Mouse (Mus musculus): ENCODE measurements at regions not wholly inside any gene's neighbourhood (a gene's known extent, or its start where the extent isn't known, plus 50 kb on each side); places are given as distances from the start of the nearest gene placed in this dataset.

DNA sequence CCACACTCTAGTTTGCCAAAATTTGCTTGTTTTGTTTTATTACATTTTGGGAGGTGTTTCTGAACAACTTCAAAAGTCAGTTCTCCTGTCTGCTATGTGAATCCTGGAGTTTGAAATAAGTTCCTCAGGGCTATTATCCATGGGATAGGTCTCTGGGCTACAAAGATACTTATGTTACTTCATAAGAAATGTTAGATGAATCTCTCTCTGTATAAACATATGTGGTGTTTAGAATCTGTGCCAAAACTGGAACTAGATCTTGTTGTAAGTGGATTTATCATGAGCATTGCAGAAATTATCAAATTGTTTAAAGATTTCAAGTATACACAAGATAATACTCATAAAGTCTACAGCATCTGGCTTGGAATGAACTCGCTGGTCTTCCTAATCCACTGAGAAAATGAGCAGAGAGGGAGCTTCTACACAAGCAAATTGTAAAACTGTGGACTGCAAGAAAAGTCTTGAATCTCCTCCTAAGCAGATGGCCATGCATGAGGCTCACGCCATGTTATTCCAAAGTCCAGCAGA, 355.2 kb upstream of the Robo1 start:
- no peak for DNase-seq (ENCODE audit: low read depth)

GRCm38 (mm10) chr16:71963579-71963978, 344.5 kb upstream of the Robo1 start:
- DNase-seq (ENCODE audit: low read depth): no peak

DNA sequence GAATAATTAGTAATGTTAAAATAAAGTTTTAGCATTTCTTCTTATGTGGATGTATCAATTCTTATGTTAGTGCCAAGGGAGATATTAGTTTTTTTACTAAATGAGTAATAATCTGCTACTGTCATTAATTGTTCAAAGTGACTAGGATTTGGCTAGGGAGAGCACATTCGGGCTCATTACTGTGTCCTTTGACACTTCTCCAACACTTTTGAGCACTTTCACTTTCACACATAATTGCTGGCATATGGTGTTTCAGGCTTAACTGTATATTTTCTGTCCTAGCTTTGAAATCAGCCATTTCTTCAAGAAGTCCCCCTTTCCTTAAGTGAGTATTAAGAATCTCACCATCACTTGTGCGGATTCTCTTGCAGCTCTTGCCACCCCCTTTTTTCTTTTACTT, 334.3 kb upstream of the Robo1 start:
- no peak for DNase-seq (ENCODE audit: low read depth)

DNA sequence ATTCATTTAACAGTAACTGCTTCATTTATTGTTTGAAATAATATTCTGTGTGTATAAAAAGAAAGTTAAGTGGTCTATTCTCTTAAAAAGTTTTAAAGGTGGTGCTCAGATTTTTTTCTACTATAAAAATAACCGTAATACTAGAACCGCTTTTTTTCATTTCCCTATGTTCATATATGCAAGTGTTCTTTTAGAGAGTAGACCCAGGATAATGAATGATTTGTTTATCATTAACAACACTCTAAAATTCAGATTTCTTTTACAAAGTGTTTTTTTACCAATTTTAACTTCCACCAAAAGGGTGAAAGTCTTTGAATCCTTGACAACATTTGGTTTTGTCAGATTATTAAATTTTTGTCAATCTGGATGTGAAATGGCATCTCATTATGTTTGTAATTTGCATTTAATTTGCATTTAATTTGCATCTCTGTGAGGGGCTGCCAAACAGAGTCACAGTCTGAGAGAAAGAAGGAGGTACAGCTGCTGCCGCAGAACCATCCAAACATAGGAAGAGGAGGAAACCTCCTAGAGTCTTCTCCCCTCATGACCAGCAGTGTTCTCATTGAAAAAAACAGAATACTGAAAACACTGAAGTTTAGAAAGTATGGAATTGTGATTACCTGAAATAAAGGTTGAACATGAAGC, 310.4 kb upstream of the Robo1 start:
- no peak for DNase-seq (ENCODE audit: low read depth)

DNA sequence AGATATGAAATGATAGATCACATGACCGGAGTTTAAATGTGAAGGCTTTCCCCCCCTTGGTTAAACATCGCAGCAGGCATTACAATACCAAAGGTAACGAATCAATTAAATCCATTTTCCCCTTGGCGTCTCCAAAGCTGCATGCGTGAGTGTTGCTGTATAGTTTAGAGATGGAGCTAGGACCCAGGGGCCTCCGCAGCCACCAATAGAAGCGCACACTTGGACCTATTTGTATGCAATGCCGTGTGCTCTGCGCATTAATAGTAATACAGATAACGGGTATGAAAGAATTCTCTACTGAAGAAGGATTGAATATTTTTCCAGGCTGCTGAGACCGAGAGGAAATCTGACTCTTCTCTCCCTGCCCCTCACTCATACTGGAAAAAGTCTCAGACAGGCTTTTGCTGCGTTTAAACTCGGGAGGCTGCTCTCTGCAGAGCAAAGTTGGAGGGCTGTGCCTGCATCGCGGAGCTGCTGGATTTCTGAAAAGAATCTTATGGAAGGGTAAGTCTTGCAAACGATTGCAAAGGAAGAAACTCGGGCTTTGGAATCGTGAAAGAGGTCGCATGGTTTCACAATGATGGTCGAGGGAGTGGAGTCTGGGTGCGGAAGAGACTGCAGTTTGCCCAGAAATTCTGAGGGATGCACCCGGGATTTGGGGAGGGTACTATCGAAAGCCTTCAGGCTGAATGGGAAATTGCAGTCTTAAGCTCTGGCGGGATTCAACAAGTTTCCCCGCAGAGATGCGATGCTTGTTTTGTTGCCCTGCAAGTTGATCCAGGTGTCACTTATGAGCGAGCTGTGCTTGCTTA, 280.5 kb upstream of the Robo1 start:
- no peak for DNase-seq (ENCODE audit: low read depth)

GRCm38 (mm10) chr16:72028216-72028610, 279.9 kb upstream of the Robo1 start:
- DNase-seq (ENCODE audit: low read depth): no peak

GRCm38 (mm10) chr16:72028798-72029197, 279.3 kb upstream of the Robo1 start:
- DNase-seq (ENCODE audit: low read depth): no peak

DNA sequence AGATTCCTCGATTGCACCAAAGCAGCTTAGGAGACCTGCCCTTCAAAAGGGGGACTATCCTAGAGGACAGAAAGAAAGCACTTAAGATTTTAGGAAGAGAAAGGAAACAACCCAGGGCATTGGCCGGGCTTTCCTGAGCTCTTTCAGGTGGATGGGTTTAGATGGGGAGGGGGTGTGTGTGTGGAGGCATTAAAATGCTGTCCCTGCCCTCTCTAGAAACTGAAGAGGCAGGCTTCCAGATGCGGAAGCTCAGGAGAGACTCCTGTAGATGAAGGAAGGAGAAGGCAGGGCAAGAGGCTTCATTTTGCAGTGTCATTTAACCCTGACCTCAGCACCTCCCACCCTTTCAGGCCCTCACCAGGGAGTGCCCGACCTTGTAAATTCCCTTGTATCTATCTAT, 278.8 kb upstream of the Robo1 start:
- no peak for DNase-seq (ENCODE audit: low read depth)

GRCm38 (mm10) chr16:72068254-72068653, 239.9 kb upstream of the Robo1 start:
- DNase-seq (ENCODE audit: low read depth): no peak

DNA sequence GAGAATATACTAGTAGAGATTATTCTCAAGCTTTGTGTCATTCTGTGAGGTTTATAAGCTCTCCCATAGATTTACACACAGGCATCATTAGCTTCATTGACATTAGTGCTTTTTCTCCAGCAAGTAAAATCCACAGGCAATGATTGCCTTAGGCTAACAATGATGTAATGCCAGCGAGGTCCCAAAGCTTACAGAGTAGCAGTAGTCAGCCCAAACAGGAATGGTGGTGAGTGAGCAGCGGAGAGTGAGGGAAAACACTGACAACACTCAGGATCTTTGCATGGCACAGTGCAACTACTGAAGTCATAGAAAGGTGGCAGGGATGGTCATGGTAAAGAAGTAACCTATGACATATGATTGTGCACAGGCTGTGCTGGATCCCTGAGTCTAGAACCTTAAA, 238.5 kb upstream of the Robo1 start:
- no peak for DNase-seq (ENCODE audit: low read depth)

GRCm38 (mm10) chr16:72071756-72072471, 236.2 kb upstream of the Robo1 start:
- DNase-seq (ENCODE audit: low read depth): no peak

DNA sequence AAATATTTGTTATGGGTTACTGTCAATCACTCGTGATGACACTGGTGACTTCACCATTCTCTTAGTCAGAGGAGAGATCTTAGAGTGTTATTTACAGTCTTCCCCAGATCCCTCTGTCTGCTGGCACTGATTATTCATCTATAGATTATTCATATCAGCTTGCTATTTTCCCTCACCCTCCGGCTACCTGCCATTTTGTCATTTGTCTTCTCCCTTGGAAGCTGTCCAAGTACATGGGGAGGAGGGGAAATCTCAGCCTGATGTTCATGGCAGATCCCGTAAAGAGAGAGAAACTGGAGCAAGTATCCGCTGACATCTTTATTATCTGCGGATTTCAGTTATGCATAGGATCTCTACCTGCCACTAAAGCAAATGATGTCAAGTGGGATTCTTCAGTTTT, 222.9 kb upstream of the Robo1 start:
- no peak for DNase-seq (ENCODE audit: low read depth)

DNA sequence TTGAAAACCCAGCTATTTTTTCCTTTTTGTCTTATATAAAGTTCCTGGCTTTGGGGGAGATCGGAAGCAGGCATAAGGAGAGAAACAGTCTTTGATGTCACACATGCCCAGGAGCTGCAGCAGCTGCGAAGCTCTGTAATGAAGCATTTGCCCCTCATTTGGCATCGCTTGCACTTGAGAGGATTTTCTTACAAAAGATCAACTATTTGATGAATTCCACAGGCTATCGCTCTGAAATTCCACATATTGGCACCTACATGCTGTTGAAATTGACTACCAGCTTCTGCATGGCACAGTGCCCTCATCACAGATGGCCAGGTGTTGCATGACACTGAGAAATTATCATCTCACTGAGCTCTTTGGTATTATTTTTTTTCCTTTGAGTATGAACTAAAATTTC, 220.1 kb upstream of the Robo1 start:
- no peak for DNase-seq (ENCODE audit: low read depth)

DNA sequence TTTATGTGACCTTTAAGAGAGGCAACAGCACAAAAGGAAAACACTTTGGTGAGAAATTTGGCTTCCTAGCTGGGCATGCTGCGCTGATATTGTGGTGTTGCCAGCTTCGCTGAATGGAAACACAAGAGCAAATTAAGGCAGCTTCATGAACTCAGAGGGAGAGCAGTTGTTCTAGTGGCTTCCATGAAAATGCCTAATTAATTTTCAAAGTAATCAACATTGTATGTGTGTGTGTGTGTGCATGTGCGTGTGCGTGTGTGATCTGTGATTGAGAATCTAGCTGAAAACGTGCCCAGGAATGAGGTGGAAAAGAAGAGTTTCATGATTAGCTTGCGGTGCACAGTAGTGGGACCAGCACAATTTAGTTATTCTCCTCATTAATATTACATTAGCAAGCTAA, 219.2 kb upstream of the Robo1 start:
- DNase-seq (ENCODE audit: low read depth): no peak

Measured in 416B (cell line).